Mouse (Mus musculus) bone marrow macrophage, adult 2 months (primary cell): ENCODE results near the gene Jmjd8.

Experiments
- CTCF ChIP-seq: IDR thresholded peaks from 2 replicates; pipeline ENCODE4 v1.5.1; 2012; ENCODE audit warnings: low read depth, mild to moderate bottlenecking, low read length, moderate library complexity
- POLR2A ChIP-seq: IDR thresholded peaks from 2 replicates; pipeline ENCODE4 v1.6.1; 2012; ENCODE audit warnings: mild to moderate bottlenecking, low read depth, low read length, borderline replicate concordance

- no peak for TF ChIP-seq POLR2A
- no peak for TF ChIP-seq CTCF
Measured at GRCm38 (mm10) chr17:25860229-25860628, 31.6 kb downstream of the Jmjd8 start.
